Mouse (Mus musculus) skeletal muscle tissue, adult 2 months (tissue): ENCODE results near the gene Rgs12.

Experiments used
- DNase-seq: peaks from one replicate; pipeline ENCODE4 v3.0.0-alpha.2; 2012; ENCODE audit warnings: low read depth, low spot score

The Rgs12 gene

GRCm38 (mm10) chr5:35029303-35029702 lies 80.1 kb downstream of the Rgs12 start:
- DNase-seq: no peak

DNA sequence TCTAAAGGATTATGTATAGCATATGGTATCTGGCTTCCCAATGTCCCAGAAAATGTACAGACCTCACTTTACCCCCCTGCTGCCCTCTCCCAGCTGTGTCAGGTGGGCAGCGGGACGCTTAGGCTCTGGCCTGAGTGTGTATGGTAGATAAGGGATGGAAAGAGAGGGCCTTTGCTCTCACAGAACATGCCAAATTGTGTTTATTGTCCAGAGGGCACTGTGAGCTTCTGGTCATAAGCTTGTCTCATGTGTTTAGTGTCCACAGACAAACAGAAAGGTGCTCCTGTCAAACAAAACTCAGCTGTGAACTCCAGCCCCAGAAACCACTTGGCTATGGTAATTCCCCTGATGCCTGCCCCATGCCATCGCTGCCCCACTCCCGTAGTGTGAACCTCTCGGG lies 80.5 kb downstream of the Rgs12 start:
- no peak for DNase-seq

DNA sequence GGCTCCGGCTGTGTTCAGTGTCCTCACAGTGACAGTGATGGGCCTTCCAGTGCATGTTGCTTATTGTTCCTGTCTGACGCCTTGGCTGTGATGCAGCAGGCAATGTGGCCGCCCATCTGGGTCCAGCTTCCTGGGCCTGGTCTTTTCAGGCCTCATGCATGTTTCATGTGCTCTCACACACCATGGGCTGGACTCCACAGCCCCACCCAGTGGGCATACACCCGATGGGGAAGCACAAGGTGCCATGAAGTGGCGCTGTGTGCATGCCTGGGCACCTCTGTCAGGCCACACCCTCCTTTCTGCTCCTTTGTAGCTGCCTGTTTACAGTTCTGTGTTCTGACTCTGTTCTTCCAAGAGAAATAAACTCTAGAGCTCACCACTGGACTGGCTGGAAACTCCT lies 83.8 kb downstream of the Rgs12 start:
- DNase-seq: no peak

DNA sequence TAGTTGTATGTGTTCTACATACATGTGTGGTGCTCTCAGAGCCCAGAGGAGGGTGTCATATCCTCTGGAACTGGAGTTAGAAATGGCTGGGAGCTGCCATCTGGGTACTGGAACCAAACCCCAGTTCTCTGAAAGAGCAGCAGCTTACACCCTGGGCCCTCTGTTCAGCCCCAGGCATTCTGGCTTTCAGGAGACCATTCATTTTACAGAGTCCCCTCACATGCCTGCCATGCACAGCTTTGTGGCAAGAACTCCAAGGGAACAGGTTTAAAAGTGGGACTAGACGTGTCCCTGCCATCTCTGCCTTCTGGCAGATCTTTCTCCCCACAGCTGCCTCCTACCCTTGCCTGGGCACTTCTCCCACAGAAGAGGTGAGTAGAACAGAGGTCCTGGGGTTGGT lies 84.4 kb downstream of the Rgs12 start:
- DNase-seq: no peak

DNA sequence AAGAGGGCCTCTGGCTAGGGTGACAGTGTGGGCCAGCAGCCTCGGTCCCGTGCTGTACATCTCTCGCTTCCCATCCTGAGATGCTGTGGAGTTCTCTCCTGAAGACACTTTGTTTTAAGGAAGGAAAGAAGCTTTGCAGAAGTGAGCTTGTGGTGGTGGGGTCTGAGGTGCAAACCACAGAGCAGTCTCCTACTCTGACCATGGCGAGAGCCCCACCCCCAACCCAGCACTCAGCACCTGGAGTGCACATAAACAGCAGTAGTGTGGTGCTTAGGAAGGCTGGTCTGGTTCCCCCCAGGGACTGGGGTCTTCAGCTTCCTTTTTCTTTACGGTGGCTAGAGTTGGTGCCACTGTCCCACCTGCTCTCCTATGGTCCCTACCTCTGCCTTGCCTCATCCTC lies 85.9 kb downstream of the Rgs12 start:
- no peak for DNase-seq

DNA sequence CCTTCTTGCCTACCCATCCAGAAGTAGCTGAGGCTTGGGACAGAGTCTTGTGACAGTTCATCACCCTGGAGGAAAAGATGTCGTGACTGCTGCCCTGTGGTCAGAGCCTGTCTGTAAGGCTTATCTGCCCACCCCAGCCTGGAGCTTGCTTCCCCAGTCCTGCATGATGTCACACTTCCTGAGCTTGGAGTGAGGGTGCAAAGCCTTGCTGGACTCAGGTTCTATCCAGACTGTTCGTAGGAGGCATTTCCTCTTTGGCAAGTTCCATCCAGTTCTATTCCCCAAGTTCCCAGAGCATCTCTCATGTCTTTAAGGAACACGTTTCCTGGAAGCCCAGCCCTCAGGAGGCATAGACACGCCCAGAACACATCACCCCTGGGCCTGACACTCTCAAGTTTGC lies 86.5 kb downstream of the Rgs12 start:
- no peak for DNase-seq

GRCm38 (mm10) chr5:35037438-35037837 lies 88.2 kb downstream of the Rgs12 start:
- no peak for DNase-seq

- DNase-seq: no peak
Measured at GRCm38 (mm10) chr5:35041268-35041829, 92.1 kb downstream of the Rgs12 start, which contains the start of gene Hgfac. TSS of gene Hgfac (plus strand) at chr5:35041509.

DNA sequence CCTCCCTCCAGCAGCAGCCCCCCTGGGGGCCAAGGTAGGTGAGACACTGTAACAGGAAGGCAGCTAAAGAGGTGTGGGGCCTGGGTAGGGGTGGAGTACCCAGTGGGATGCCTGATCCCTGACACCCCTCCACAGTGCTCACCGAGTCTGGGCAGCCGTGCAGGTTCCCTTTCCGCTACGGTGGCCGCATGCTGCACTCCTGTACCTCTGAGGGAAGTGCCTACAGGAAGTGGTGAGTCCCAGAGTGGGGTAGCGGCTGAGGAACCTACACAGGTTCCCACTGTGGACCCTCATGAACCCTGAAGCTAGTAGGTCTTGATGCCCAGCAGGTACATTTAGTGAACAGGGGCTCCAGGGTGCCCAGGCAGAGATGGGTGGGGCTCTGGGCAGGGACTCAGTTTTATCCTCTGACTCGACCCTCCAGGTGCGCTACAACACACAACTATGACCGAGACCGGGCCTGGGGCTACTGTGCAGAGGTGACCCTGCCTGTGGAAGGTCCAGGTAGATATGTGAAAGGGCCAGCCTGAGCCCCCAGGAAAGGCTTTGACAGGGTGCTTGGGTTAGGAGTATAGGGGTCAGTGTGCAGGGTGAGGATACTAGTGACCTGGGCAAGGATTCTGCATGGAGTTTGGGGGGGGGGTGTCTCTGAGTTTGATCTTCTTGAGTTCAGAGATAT lies 93.3 kb downstream of the Rgs12 start:
- no peak for DNase-seq

GRCm38 (mm10) chr5:35043110-35043451 lies 93.8 kb downstream of the Rgs12 start:
- peak; percentile 72 for DNase-seq

DNA sequence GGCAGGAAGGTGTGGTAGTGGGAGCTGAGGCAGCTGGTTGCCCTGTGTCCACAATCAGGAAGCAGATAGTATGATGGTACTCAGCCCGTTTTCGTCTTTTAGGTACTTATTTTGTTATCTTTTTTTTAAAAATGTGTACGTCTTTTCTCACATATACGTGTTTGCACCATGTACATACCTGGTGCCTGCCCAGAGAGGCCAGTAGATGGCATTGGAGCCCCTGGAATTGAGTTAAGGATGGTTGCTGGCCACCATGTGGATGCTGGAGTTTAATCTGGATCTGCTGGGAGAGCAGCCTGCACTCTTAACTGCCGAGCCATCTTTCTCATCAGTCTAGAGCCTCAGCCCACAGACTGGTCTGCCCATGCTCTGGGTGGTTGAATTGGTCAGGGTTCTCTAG lies 101.3 kb downstream of the Rgs12 start:
- DNase-seq: no peak

DNA sequence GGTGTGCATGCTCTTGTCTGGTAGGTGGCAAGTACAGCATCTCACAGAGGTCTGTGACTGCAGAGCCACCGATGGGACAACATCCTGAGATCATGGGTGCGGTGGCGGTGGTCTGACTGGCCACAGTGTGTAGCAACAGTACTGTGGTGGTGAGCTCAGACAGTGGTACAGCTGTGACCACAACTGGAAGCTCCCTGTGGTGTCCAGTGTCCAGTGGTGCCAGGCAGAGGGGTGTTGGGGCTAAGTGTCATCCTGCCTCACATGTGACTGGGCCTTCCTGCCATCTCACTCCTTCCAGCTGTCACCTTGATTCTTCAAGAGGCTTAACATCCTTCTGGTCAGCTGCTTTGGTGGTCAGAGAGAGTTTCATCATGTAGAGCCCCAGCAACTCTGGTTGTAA lies 105.4 kb downstream of the Rgs12 start:
- no peak for DNase-seq

- DNase-seq: peak; percentile 52
Measured at GRCm38 (mm10) chr5:35055076-35055475, 105.8 kb downstream of the Rgs12 start.

DNA sequence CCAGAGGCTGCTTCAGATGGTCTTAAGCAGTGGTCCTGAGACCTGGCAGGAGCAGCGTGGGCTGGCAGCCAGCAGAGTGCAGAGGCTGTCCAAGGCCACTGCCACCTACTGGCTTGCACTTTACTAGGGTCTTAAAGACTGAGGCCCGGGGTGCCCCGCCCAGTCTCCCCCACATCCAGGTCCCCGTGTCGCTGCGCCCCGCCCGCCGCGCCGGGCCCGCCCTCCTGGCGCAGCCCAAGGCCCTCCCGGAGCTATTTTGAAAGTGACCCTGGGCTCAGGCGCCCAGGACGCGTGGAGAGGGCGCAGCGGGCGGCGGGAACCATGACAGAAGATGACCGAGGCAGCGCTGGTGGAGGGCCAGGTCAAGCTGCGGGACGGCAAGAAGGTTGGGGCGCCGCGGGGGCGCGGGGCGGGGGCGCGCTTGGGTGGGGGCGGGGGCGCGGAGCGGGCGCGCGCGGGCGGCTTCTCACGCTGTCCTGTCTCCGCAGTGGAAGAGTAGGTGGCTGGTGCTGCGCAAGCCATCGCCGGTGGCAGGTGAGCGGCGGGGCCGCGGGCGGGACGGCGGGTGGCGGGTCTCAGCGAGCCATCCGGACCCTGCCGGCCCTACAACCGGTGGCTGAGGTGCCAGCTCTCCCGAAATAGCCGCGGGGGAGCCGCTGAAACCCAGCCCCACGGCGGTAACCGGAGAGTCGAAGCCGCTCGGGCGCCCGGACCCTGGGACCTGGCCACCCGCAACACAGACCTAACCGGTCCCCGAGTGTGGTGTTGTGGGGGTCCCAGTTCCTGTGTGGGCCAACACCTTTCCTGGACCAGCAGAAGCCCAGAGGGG lies 107.6 kb downstream of the Rgs12 start, which contains the start of gene Dok7:
Gene Dok7, plus strand, starts transcription at position 163 of the 829 bp plus-strand sequence.
- DNase-seq: peak; percentile 74

GRCm38 (mm10) chr5:35057582-35057981 lies 108.3 kb downstream of the Rgs12 start:
- no peak for DNase-seq

GRCm38 (mm10) chr5:35058216-35058615 lies 109.0 kb downstream of the Rgs12 start:
- DNase-seq: no peak

GRCm38 (mm10) chr5:35060098-35060497 lies 110.9 kb downstream of the Rgs12 start:
- DNase-seq: peak; percentile 60

GRCm38 (mm10) chr5:35069841-35070240 lies 120.6 kb downstream of the Rgs12 start:
- DNase-seq: no peak

- DNase-seq: no peak
Measured at GRCm38 (mm10) chr5:35070314-35070713, 121.1 kb downstream of the Rgs12 start.

DNA sequence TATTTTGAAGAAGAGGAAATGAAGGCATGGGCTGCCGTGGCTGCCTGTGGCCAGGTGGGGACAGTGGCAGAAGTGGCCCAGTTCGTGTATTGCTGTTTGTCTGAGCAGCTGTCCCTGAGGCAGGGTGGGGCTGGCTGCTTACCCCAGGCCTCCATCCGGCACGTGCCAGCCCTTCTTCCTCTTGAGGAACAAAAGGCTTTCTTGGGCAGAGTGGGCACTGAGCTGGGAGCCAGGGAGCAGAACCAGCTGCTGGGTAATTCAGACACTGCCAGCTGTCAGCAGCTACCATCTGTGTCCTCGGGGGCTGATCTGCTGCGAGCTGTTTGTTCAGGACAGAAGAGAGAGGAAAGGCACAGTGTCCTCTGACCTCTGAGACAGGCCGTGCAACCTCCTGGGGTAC lies 121.7 kb downstream of the Rgs12 start:
- no peak for DNase-seq

DNA sequence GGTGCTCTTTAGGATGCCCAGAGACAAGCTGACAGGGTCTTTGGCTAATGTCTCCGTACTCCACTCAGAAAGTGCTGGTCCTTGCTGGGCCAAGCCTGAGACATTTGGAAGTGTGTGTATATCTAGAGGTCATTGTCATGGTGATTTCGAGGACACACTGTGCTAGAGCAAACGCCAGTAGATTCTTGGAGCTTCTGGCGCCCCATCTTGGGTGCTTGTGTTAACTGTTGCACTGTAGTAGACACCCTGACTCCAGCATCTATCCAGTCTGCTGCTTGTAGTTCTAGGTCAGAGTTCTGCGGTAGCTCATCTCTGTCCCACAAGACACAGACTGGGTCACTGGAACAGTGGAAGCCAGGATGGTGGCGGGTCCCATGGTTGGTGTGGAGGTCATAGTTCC lies 122.6 kb downstream of the Rgs12 start:
- DNase-seq: no peak

DNA sequence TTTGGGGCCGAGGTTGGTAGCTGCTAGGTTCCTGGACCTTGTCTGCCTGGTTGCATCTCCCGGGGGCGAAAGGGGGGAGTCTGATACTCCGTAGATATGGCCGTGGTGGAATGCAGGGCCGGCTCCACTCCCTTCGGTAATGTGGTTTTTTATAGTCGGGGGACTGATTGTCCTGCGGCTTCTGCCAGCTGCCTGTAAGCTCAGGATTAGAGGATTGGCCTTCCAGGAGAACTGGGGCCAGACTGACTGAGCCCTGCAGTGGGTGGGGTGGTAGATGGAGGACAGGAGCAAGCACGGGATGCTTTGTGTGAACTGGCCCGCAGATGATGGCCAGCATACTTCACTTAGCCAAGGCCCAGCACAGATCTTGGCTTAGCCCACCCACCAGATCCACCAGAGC lies 124.0 kb downstream of the Rgs12 start:
- DNase-seq: peak; percentile 39

DNA sequence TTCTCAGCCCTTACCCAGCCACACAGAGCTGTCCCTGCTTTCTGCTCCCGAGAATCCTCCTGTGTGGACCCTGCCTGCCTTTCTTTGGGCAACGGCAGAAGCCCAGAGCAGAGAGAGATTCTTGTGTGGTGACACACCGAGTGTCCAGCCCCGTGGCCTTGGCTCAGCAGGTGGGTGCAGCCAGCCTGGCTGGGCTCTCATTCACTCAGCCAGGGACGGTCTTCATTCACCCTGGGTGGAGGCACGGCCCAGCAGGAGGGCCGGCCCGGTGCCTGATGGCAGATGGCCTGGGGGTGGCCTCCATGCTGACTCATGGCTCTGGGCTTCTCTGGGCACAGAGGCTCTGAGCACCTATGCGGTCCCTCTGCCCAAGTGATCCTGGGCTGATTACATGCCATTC lies 124.7 kb downstream of the Rgs12 start:
- peak; percentile 82 for DNase-seq
